Mouse (Mus musculus) heart, postnatal 0 days (tissue): ENCODE data around the gene Rnf187.

ENCODE experiments used
- CTCF ChIP-seq: IDR thresholded peaks from 2 replicates; pipeline ENCODE4 v1.5.1; 2016; ENCODE audit warnings: antibody characterized with exemption, control low read depth, low read depth
- EP300 ChIP-seq: IDR thresholded peaks from 2 replicates; pipeline ENCODE4 v1.6.1; 2016; ENCODE audit warnings: antibody characterized with exemption, low read depth

- no peak for TF ChIP-seq EP300
- no peak for TF ChIP-seq CTCF
These were observed 12.1 kb downstream of the Rnf187 start for GRCm38 (mm10) chr11:58926651-58927050.
